Mouse (Mus musculus) right cerebral cortex, adult 2 months (tissue): Measurements from ENCODE around the gene Ccar1.
"Not testable (repeated sequence)": the region's sequence is repeated elsewhere in the genome, so short reads cannot be mapped to it uniquely, and the experiment has no call there.

Experiments used
- DNase-seq, 2 experiments: peaks; one replicate each; pipeline ENCODE4 v3.0.0; 2021 to 2022; ENCODE audit warnings: low spot score in 2 of 2

Gene Ccar1

DNA sequence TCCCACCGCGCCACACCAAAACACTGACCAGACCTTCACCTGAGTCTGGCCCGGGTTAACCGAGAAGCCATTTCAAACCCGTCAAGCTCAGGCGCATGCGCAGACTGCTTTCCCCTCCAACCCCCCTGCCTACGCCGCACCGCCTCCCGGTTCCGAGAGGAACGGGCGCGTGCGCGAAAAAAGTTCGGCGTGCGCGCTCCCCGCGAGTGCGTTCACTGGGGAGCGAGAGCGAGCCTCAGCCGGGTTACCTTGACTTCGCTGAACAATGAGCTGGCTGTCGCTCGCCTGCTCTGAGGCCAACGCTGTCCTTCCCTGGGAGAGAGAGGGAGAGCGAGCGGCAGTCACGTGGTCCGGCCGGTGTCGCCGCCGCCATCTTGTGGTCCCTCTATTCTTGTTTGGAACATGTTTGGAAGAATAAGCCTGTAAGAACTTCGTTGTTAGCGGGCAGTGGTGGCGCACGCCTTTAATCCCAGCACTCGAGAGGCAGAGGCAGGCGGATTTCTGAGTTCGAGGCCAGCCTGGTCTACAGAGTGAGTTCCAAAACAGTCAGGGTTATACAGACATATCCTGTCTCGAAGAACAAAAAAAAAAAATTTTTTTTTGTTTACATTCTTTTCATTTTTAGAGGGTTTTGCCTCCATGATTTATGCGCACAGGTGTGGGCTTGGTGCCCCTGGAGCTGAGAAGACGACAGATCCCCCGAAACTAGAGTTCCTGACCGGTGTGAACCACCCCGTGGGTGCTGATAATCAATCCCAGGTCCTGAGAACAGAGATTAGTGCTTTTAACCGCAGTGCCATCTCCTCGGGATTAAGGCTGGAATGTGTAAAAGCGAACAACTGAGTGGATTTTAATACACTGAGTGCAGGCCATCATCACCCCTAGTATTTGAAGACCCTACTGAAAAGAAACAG lies at the start of gene Ccar1:
Ccar1 (minus strand) TSS at position 110 of the 914 bp plus-strand sequence.
- peak; percentile 98 for DNase-seq

- DNase-seq: no peak
Observed at GRCm38 (mm10) chr10:62840687-62841086, 48.6 kb upstream of the Ccar1 start.

DNA sequence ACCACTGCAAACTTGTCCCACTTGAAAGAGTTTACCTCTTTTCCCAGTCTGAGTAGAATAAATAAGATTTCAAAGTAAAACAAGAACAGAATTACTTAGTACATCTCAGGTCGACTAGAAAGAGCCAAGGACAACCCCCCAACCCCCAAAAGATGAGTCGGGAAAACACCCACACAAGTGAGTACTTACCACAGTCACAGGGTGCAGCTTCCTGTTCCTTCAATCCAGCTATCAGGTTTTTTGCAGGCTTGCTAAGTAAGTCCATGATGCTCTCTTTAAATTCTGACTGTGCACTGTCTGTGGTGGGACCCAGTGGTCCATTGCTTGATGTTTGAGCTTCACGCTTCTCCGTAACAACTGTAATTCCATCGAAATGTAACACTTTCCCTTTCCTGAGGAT lies 45.9 kb upstream of the Ccar1 start:
- no peak for DNase-seq

- DNase-seq: no peak
Observed at GRCm38 (mm10) chr10:62832783-62833182, 40.7 kb upstream of the Ccar1 start.

DNA sequence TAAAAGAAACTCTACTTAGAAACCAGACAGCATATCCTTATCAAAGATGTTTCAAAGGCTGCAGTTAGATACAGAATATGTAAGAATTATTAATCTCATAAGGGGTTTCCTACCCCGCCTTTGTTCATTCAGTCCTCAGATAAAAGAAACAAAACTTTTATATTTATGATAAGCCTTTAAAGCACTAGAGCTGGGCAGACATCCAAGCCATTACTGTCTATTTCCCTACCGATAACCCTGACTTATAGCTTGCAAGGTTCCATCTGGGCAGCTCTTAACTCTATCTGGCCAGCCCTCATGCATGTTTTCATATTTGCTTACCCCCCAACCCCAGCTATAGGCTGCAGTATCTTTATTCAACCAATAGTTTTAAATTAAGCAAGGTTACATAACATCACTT lies 39.5 kb upstream of the Ccar1 start:
- no peak for DNase-seq

- no peak for DNase-seq
Observed at GRCm38 (mm10) chr10:62824474-62824873, 32.4 kb upstream of the Ccar1 start.

DNA sequence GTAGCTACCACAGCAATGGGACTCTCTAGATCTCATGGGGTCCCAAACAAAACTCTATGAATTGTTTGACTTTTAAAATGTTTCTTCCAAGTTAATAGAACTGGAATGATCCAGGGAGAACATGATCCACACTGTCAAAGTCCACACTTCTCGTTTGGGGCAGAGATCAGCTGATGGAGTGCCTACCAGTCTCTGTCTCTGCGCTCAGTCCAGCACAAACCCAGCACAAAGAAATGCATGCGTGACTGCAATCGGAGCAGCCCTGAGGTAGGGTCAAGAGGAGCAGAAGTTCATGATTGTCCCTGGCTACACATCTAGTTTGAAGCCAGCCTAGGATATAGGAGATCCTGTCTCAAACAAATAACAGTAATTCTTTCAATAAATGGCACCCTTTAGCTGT lies 31.3 kb upstream of the Ccar1 start:
- no peak for DNase-seq

DNA sequence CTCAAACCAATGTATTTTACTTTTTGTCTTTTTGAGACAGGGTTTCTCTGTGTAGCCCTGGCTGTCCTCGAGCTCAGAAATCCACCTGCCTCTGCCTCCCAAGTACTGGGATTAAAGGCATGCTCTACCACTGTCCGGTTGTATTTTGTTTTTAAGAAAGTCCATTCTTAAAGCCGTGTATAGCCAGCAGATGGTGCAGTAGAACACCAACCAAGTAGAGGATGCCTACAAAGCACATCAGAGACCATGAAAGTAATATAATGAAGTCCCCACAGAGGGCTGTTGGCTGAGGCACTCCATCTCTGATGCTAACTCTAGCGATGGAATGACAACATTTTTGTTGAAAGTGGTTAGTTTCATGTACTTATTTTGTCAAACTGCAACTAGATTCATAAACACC lies 17.9 kb upstream of the Ccar1 start:
- DNase-seq: no peak

GRCm38 (mm10) chr10:62808766-62809165 lies 16.7 kb upstream of the Ccar1 start:
- no peak for DNase-seq

GRCm38 (mm10) chr10:62808316-62808715 lies 16.2 kb upstream of the Ccar1 start:
- no peak for DNase-seq

GRCm38 (mm10) chr10:62804106-62804505 lies 12.0 kb upstream of the Ccar1 start:
- DNase-seq: no peak

DNA sequence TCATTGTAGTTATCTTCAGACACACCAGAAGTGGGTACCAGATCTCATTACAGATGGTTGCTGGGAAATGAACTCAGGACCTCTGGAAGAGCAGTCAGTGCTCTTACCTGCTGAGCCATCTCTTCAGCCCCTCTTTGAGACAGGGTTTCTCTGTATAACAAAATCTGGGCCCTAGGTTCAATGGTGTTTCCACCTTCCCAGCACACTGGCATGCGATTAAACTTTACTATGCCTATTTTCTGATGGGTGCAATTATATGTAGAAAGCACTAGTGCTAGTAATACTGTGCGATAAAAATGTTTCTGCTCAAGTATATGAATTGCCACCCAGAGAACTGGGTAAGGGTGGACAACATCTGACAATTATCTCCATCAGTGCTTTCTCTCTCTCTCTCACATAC lies 11.2 kb upstream of the Ccar1 start:
- no peak for DNase-seq

GRCm38 (mm10) chr10:62794221-62794620 lies 2.1 kb upstream of the Ccar1 start:
- no peak for DNase-seq

- DNase-seq: no peak
Observed at GRCm38 (mm10) chr10:62793091-62793453, 986 bp upstream of the Ccar1 start.

- peak; percentile 23 to 27 for DNase-seq
Observed at GRCm38 (mm10) chr10:62791251-62792176, 572 bp downstream of the Ccar1 start.

GRCm38 (mm10) chr10:62781776-62782175 lies 10.3 kb downstream of the Ccar1 start:
- not testable (repeated sequence) for DNase-seq

GRCm38 (mm10) chr10:62750781-62751180 lies 41.3 kb downstream of the Ccar1 start:
- DNase-seq: no peak

DNA sequence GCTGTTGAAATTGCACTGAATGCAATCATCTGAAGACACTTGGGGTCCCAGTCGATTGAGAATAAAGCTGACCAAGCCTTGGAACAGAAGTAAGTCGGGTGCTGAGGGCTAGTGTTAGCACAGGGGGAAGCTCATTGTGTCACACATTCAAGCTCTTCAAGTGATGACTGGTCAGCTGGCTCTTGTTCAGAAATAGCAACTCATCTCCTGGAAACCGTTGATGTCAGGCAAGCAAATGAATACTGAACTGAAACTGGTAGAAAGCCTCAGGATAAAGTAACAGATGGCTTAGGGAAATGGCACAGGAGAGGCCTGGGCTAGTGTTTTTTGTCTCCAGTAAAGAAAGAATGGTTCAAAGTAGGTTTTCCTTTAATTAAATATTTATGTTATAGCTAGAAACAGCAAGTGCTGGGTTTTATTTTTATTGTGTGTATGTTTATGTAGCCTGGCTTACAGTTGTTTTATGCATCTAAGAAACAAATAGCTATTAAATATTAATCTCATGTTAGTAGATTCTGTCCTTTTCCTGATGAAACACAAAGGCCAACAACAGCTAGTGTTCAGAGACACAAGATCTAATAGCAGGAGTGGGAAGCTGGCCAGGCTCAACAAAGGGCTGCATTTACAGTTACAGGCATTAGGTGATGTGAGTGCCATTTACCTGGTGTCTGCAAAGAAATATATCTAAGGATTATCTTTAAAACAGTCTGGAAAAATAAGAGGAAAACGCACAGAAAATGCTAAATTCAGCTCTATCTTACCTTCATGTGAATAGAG lies 51.9 kb downstream of the Ccar1 start:
- DNase-seq: peak; percentile 19 to 37

DNA sequence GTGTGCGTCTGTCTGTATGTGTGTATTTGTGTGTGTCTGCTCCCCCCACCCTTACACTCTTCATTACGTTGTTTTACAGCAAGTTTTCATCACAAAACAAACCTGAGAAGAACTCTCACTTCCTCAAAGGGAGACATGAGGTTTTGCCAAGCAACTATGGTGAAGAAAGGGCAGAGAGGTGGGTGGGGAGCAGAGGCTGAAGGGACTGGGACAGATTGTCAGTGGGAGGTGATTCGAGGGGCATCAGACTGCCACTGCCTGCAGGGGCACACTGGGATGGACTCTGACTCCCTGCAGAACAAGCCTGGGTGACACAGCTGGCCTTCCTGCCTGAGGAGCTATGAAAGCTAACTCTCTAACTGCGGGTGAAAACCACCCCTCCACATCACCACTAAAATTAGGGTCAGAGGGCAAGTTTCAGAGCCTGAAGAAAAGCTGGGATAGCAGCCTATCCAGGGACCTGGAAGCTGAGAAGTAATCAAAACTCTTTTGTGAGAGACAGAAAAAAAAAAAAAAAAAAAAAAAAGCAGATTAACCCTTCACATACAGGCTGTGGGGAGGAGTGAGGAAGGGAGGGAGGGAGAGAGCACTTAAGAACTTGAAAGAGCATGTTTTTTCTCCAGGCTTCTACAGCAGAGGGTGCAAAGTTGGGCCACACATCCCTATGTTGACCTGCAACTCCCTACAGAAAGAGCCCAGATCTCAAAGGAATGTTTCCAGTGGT lies 55.0 kb downstream of the Ccar1 start:
- no peak for DNase-seq

DNA sequence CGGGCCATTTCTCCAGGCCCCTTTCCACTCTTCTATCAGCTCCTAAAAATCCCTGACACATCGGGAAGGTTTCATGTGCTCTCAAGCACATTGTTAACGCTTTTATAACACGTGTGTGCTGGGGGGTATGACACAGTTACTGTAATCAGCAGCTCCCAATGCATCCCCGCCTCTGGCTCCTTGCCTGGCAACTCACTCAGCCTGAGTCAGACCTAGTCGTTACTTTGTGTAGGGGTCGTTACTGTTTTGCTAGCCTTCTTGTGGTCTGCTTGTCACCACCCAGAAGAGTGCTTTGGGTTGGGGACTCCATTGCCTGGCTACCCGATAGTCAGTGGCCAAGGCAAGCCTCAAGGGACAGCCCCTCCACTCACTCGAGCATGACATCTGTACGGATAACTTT lies 61.3 kb downstream of the Ccar1 start:
- no peak for DNase-seq
